Mouse (Mus musculus) hindbrain, postnatal 0 days (tissue): ENCODE measurements around the gene Brd9. TPM values are rescaled to one million over a fixed set of nuclear protein-coding genes. Genes with fewer than 3 reads are reported as not detected.
A peak's percentile ranks its signal among the peaks of the same experiment; 100 is the strongest.

Experiments used
- ATAC-seq: fragments of 200-750 bp; cut with Nextera tagmentation; 2 replicates; pipeline ENCODE4 v1.8.0; 2017; ENCODE audit warnings: mild to moderate bottlenecking, moderate TSS enrichment, moderate library complexity
- DNase-seq: peaks from one replicate; pipeline ENCODE4 v3.0.0-alpha.2; 2015; ENCODE audit warnings: low spot score
- H3K27ac ChIP-seq: fragments of 300-500 bp; sonication (generic); 2 replicates; pipeline ENCODE4 v1.5.1; 2014; ENCODE audit warnings: mild to moderate bottlenecking
- H3K27me3 ChIP-seq: fragments of 300-500 bp; sonication (generic); 2 replicates; pipeline ENCODE4 v1.6.1; 2014; ENCODE audit warnings: low read length, mixed read lengths; ENCODE audit not compliant: insufficient read depth
- H3K36me3 ChIP-seq: fragments of 300-500 bp; sonication (generic); 2 replicates; pipeline ENCODE4 v1.6.1; 2014; ENCODE audit warnings: low read length, mixed read lengths; ENCODE audit not compliant: insufficient read depth
- H3K4me1 ChIP-seq: fragments of 300-500 bp; sonication (generic); 2 replicates; pipeline ENCODE4 v1.6.1; 2014; ENCODE audit warnings: antibody characterized with exemption, low read length, mixed read lengths; ENCODE audit not compliant: insufficient read depth
- H3K4me2 ChIP-seq: fragments of 300-500 bp; sonication (generic); 2 replicates; pipeline ENCODE4 v1.6.1; 2014; ENCODE audit warnings: low read depth, mild to moderate bottlenecking, low read length, moderate library complexity, mixed read lengths
- H3K4me3 ChIP-seq: fragments of 300-500 bp; sonication (generic); 2 replicates; pipeline ENCODE4 v1.5.1; 2014; ENCODE audit warnings: low read length
- H3K9ac ChIP-seq: fragments of 300-500 bp; sonication (generic); replicated peaks from 2 replicates; pipeline ENCODE4 v1.6.1; 2014; ENCODE audit warnings: mild to moderate bottlenecking, low read length, moderate library complexity, mixed read lengths
- H3K9me3 ChIP-seq: fragments of 300-500 bp; sonication (generic); 2 replicates; pipeline ENCODE4 v1.6.1; 2016; ENCODE audit warnings: low read length, mixed read lengths
- CTCF ChIP-seq: IDR thresholded peaks from 2 replicates; pipeline ENCODE4 v1.5.1; 2016; ENCODE audit warnings: antibody characterized with exemption, control low read depth, low read depth
- WGBS: fragments of 180-500 bp; shearing (Covaris S2); extraction: QIAGEN DNeasy Blood & Tissue Kit; methylation state at CpG from one replicate; pipeline ENCODE4 v1.1.7; 2014; 5-methylcytosine and 5-hydroxymethylcytosine counted together
- polyA plus RNA-seq: library from polyadenylated mRNA; unstranded; fragments of >200 nt; fragmentation: Nextera tagmentation; extraction: Ambion mirVana; gene quantifications from 2 replicates; pipeline ENCODE4 v1.2.1, GENCODE M21; 2015
- total RNA-seq: library from RNA; depleted of rRNA; stranded (reverse); fragments of >200 nt; gene quantifications from 2 replicates; pipeline ENCODE4 v1.2.3, GENCODE M21; 2014

The Brd9 gene
- total and polyA plus RNA-seq, 2 experiments from 2014 or later: 68.2 to 72.4 TPM

GRCm38 (mm10) chr13:73932201-73932600 lies 5.4 kb upstream of the Brd9 start:
- Histone ChIP-seq H3K4me2 (no peak overlapping the region), H3K9ac (no peak overlapping the region), H3K4me1 (no peaks in the 10 kb centered on the region), H3K27me3 (no peaks in the 10 kb centered on the region), H3K9me3 (no peaks in the 10 kb centered on the region), H3K4me3 (no peak overlapping the region), H3K36me3 (peaks cover 16% of the 10 kb centered on the region; the same call in 1 of the 2 replicates), H3K27ac (no peak overlapping the region)
- 90% methylated on average over 10 of the region's 10 CpGs for WGBS
- no peak for TF ChIP-seq CTCF
- no peak for ATAC-seq
- DNase-seq: no peak

- Histone ChIP-seq H3K4me2 (peak overlapping the region; percentile 71), H3K9ac (peak overlapping the region; percentile 85; the same call in 1 of the 2 replicates), H3K4me1 (no peaks in the 10 kb centered on the region), H3K4me3 (peak overlapping the region; percentile 83), H3K27ac (no peak overlapping the region), H3K27me3 (no peaks in the 10 kb centered on the region), H3K36me3 (peaks cover 7% of the 10 kb centered on the region), H3K9me3 (no peaks in the 10 kb centered on the region)
- no peak for TF ChIP-seq CTCF
- ATAC-seq: no peak
- WGBS: 14% methylated on average over 5 of the region's 5 CpGs
- no peak for DNase-seq
Observed at GRCm38 (mm10) chr13:73936938-73937320, 682 bp upstream of the Brd9 start.

- DNase-seq (peak; percentile 14), ATAC-seq (peak; percentile 30)
- H3K4me2 ChIP-seq: peak overlapping the region; percentile 71
- H3K36me3 ChIP-seq: peaks cover 19% of the 10 kb centered on the region
- H3K27me3 ChIP-seq: no peaks in the 10 kb centered on the region
- no peaks in the 10 kb centered on the region for H3K4me1 ChIP-seq
- H3K9ac ChIP-seq: peak overlapping the region; percentile 85
- peak overlapping the region; percentile 89 for H3K27ac ChIP-seq
- no peaks in the 10 kb centered on the region for H3K9me3 ChIP-seq
- WGBS: 38% methylated on average over 13 of the region's 13 CpGs
- H3K4me3 ChIP-seq: peak overlapping the region; percentile 83
- TF ChIP-seq CTCF: no peak
Observed at GRCm38 (mm10) chr13:73938177-73938560, 558 bp downstream of the Brd9 start.

- Histone ChIP-seq H3K36me3 (peaks cover 28% of the 10 kb centered on the region), H3K27ac (no peak overlapping the region), H3K27me3 (no peaks in the 10 kb centered on the region), H3K4me1 (no peaks in the 10 kb centered on the region), H3K4me3 (no peak overlapping the region), H3K9ac (no peak overlapping the region), H3K4me2 (no peak overlapping the region), H3K9me3 (no peaks in the 10 kb centered on the region)
- 98% methylated on average over 5 of the region's 5 CpGs for WGBS
- no peak for DNase-seq
- ATAC-seq: no peak
- no peak for TF ChIP-seq CTCF
Observed at GRCm38 (mm10) chr13:73939101-73939500, 1.5 kb downstream of the Brd9 start.

GRCm38 (mm10) chr13:73944606-73945005 lies 7.0 kb downstream of the Brd9 start:
- Histone ChIP-seq H3K36me3 (peaks cover 80% of the 10 kb centered on the region), H3K27ac (no peak overlapping the region), H3K9me3 (no peaks in the 10 kb centered on the region), H3K27me3 (no peaks in the 10 kb centered on the region), H3K4me2 (no peak overlapping the region), H3K4me1 (no peaks in the 10 kb centered on the region), H3K9ac (no peak overlapping the region), H3K4me3 (no peak overlapping the region)
- 93% methylated on average over 9 of the region's 9 CpGs for WGBS
- no peak for ATAC-seq
- no peak for DNase-seq
- no peak for TF ChIP-seq CTCF

- H3K4me3 ChIP-seq: no peak overlapping the region
- H3K4me1 ChIP-seq: no peaks in the 10 kb centered on the region
- no peak for DNase-seq
- H3K36me3 ChIP-seq: peaks cover 77% of the 10 kb centered on the region
- no peaks in the 10 kb centered on the region for H3K9me3 ChIP-seq
- no peak overlapping the region for H3K9ac ChIP-seq
- ATAC-seq: no peak
- H3K4me2 ChIP-seq: no peak overlapping the region
- TF ChIP-seq CTCF: no peak
- 96% methylated on average over 1 of the region's 1 CpGs for WGBS
- no peaks in the 10 kb centered on the region for H3K27me3 ChIP-seq
- no peak overlapping the region for H3K27ac ChIP-seq
Observed at GRCm38 (mm10) chr13:73953551-73954130, 16.0 kb downstream of the Brd9 start.

- no peak for ATAC-seq
- Histone ChIP-seq H3K27ac (no peak overlapping the region), H3K9me3 (no peaks in the 10 kb centered on the region), H3K36me3 (peaks cover 78% of the 10 kb centered on the region), H3K4me3 (no peak overlapping the region), H3K9ac (no peak overlapping the region), H3K4me2 (no peak overlapping the region), H3K4me1 (no peaks in the 10 kb centered on the region), H3K27me3 (no peaks in the 10 kb centered on the region)
- no peak for TF ChIP-seq CTCF
- no peak for DNase-seq
- 75% methylated on average over 6 of the region's 6 CpGs for WGBS
Observed at GRCm38 (mm10) chr13:73954666-73955065, 17.1 kb downstream of the Brd9 start.
